Mouse (Mus musculus) midbrain, embryonic 13.5 days (tissue): ENCODE data around the gene Fbxo31. TPM values are rescaled to one million over a fixed set of nuclear protein-coding genes. Genes with fewer than 3 reads are reported as not detected.

Source experiments
- ATAC-seq: fragments of 200-750 bp; cut with Nextera tagmentation; 2 replicates; pipeline ENCODE4 v1.8.0; 2017; ENCODE audit warnings: mild to moderate bottlenecking, moderate TSS enrichment, moderate library complexity
- H3K27ac ChIP-seq: fragments of 300-500 bp; sonication (generic); 2 replicates; pipeline ENCODE4 v1.5.1; 2015; ENCODE audit warnings: inconsistent platforms, mild to moderate bottlenecking, moderate library complexity
- H3K27me3 ChIP-seq: fragments of 300-500 bp; sonication (generic); 2 replicates; pipeline ENCODE4 v1.6.1; 2015; ENCODE audit warnings: mild to moderate bottlenecking, inconsistent platforms
- H3K36me3 ChIP-seq: fragments of 300-500 bp; sonication (generic); 2 replicates; pipeline ENCODE4 v1.6.1; 2015; ENCODE audit warnings: mild to moderate bottlenecking, inconsistent platforms
- H3K4me1 ChIP-seq: fragments of 300-500 bp; sonication (generic); replicated peaks from 2 replicates; pipeline ENCODE4 v1.6.1; 2015; ENCODE audit warnings: inconsistent platforms
- H3K4me2 ChIP-seq: fragments of 300-500 bp; sonication (generic); replicated peaks from 2 replicates; pipeline ENCODE4 v1.6.1; 2015; ENCODE audit warnings: moderate library complexity, mild to moderate bottlenecking, inconsistent platforms
- H3K4me3 ChIP-seq: fragments of 300-500 bp; sonication (generic); replicated peaks from 2 replicates; pipeline ENCODE4 v1.5.1; 2015; ENCODE audit warnings: mild to moderate bottlenecking, inconsistent platforms
- H3K9ac ChIP-seq: fragments of 300-500 bp; sonication (generic); replicated peaks from 2 replicates; pipeline ENCODE4 v1.6.1; 2015; ENCODE audit warnings: mild to moderate bottlenecking, inconsistent platforms
- H3K9me3 ChIP-seq: fragments of 300-500 bp; sonication (generic); 2 replicates; pipeline ENCODE4 v1.6.1; 2016; ENCODE audit warnings: mild to moderate bottlenecking, inconsistent platforms
- WGBS: fragments of 180-500 bp; shearing (Covaris S2); methylation state at CpG from one replicate; pipeline ENCODE4 v1.1.7; 2015; 5-methylcytosine and 5-hydroxymethylcytosine counted together
- polyA plus RNA-seq: library from polyadenylated mRNA; unstranded; fragments of >200 nt; fragmentation: Nextera tagmentation; extraction: Ambion mirVana; gene quantifications from 2 replicates; pipeline ENCODE4 v1.2.1, GENCODE M21; 2015

Fbxo31 gene
- polyA plus RNA-seq, 1 experiment from 2014 or later, result 22.9 TPM

GRCm38 (mm10) chr8:121584730-121585129 is 6.1 kb upstream of the Fbxo31 start:
- 46% methylated on average over 13 of the region's 13 CpGs for WGBS
- H3K27ac ChIP-seq, result no peak overlapping the region

GRCm38 (mm10) chr8:121583653-121584052 is 5.0 kb upstream of the Fbxo31 start:
- peaks cover 8% of the 10 kb centered on the region for H3K4me1 ChIP-seq
- no peak overlapping the region; the same call in 1 of the 2 replicates for H3K9ac ChIP-seq
- WGBS, result 56% methylated on average over 8 of the region's 8 CpGs
- no peak overlapping the region for H3K4me3 ChIP-seq
- ATAC-seq, result no peak
- no peak overlapping the region for H3K4me2 ChIP-seq
- no peak overlapping the region for H3K27ac ChIP-seq
- H3K36me3 ChIP-seq, result no peaks in the 10 kb centered on the region
- H3K27me3 ChIP-seq, result peaks cover 6% of the 10 kb centered on the region
- H3K9me3 ChIP-seq, result no peaks in the 10 kb centered on the region

More at GRCm38 (mm10) chr8:121584730-121585129, 6.1 kb upstream of the Fbxo31 start:
- H3K9me3 ChIP-seq, result no peaks in the 10 kb centered on the region
- peaks cover 10% of the 10 kb centered on the region for H3K4me1 ChIP-seq
- no peaks in the 10 kb centered on the region for H3K36me3 ChIP-seq
- ATAC-seq, result no peak
- H3K4me3 ChIP-seq, result peak overlapping the region; percentile 62
- peak overlapping the region; percentile 69 for H3K9ac ChIP-seq
- peaks cover 6% of the 10 kb centered on the region for H3K27me3 ChIP-seq
- H3K4me2 ChIP-seq, result peak overlapping the region; percentile 68

DNA sequence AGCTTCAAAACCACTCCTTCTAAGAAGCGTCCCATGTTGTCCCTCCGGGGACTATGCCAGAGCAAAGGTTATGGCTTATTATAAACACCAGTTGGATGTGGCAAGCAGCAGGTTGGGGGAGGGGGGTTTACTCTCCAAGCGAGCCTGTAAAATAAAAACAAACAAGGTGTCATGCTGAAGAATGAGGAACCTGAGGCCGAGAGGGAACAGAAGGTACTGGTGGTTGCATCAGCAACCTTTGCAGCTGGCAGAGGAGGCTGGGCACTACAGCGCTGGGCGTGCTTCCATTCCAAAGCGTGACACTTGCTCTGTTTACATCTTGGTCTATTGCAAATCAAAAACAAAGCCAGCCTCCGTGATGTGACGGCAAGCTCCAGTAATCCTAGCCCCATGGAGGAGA is 1.9 kb upstream of the Fbxo31 start:
- no peak overlapping the region for H3K4me2 ChIP-seq
- 41% methylated on average over 9 of the region's 9 CpGs for WGBS
- peaks cover 30% of the 10 kb centered on the region for H3K4me1 ChIP-seq
- no peak for ATAC-seq
- H3K36me3 ChIP-seq, result no peaks in the 10 kb centered on the region
- H3K27me3 ChIP-seq, result peaks cover 6% of the 10 kb centered on the region
- H3K27ac ChIP-seq, result no peak overlapping the region
- no peaks in the 10 kb centered on the region for H3K9me3 ChIP-seq
- H3K4me3 ChIP-seq, result no peak overlapping the region
- no peak overlapping the region; the same call in 1 of the 2 replicates for H3K9ac ChIP-seq

DNA sequence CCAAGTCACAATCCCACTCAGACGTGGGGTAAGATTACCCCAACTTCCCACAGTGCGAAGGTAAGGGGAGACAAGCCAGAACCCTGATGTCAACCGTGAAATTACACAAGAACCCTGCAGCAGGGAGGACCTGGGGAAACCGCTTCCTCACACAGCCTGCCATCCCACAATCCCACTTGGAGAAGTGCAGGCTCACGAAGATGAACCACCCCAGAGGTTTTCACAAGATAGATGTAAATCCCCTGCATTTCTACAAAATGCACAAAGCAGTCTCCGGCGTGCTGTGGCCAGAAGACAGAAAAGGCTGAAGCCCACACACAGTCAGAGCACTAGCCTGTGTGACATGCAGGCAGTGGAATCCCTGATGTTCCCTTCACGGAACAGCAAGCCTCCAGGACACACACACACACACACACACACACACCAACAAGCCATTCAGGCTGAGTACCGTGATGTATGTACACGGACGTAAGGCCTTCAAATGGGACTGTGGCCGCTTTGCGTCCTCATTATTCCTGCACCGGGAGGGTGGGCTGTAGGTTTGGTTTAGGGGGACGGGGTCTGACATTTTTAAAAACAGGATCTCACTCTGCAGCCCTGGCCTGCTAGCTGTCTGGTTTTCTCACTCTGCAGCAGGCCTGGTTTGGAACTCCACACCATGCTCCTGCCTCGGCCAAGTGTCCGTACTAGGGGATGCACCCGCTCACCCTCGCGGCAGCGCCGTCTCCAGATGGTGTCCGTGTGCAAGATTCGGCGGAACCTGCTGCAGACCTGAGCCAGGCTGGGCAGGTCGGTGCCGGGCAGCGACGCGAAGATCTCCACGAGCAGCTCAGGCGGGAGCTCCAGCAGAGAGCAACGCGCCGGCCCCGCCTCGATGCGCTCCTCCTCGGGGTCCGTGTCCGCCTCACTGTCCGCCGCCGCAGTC is 593 bp downstream of the Fbxo31 start:
- H3K27me3 ChIP-seq, result no peaks in the 10 kb centered on the region
- H3K9ac ChIP-seq, result peak overlapping the region; percentile 86
- peaks cover 40% of the 10 kb centered on the region for H3K4me1 ChIP-seq
- H3K4me3 ChIP-seq, result peak overlapping the region; percentile 66
- no peaks in the 10 kb centered on the region for H3K36me3 ChIP-seq
- peak overlapping the region; percentile 75 for H3K27ac ChIP-seq
- peak overlapping the region; percentile 87 for H3K4me2 ChIP-seq
- H3K9me3 ChIP-seq, result no peaks in the 10 kb centered on the region
- WGBS, result under 1% methylated on average over 44 of the region's 44 CpGs
- peak; percentile 79 for ATAC-seq

DNA sequence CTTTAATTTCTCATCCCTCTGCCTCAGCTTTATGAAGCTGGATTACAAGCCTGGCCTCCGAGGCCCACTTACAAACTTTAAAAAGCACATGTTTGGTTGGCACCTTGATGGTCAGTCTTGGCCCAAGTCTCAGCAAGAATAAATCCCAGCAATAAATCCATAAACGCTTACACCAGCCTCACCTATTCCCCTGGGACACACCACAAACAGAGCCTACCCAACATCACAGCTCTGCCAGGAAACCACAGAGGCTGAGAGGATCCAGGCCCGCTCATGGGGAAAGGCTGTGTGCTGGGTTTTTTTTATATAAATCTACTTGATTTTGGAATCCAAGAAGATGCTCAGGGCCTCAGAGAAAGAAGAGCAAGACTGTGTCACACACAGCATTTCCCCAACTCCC is 2.9 kb downstream of the Fbxo31 start:
- no peak for ATAC-seq
- no peak overlapping the region for H3K4me2 ChIP-seq
- no peaks in the 10 kb centered on the region for H3K9me3 ChIP-seq
- H3K27me3 ChIP-seq, result no peaks in the 10 kb centered on the region
- no peak overlapping the region for H3K4me3 ChIP-seq
- H3K36me3 ChIP-seq, result 0 out of 2 replicates have a peak, but pooled peaks cover 4% of the 10 kb centered on the region
- H3K9ac ChIP-seq, result no peak overlapping the region
- 83% methylated on average over 3 of the region's 3 CpGs for WGBS
- H3K4me1 ChIP-seq, result peaks cover 40% of the 10 kb centered on the region
- no peak overlapping the region for H3K27ac ChIP-seq

GRCm38 (mm10) chr8:121573275-121573674 is 5.3 kb downstream of the Fbxo31 start:
- Histone ChIP-seq H3K4me1 (peaks cover 45% of the 10 kb centered on the region), H3K36me3 (0 out of 2 replicates have a peak, but pooled peaks cover 8% of the 10 kb centered on the region), H3K9ac (no peak overlapping the region), H3K27me3 (no peaks in the 10 kb centered on the region), H3K27ac (no peak overlapping the region), H3K4me3 (no peak overlapping the region), H3K9me3 (no peaks in the 10 kb centered on the region), H3K4me2 (no peak overlapping the region)
- ATAC-seq, result peak; percentile 43; the same call in 1 of the 2 replicates
- 71% methylated on average over 3 of the region's 3 CpGs for WGBS

DNA sequence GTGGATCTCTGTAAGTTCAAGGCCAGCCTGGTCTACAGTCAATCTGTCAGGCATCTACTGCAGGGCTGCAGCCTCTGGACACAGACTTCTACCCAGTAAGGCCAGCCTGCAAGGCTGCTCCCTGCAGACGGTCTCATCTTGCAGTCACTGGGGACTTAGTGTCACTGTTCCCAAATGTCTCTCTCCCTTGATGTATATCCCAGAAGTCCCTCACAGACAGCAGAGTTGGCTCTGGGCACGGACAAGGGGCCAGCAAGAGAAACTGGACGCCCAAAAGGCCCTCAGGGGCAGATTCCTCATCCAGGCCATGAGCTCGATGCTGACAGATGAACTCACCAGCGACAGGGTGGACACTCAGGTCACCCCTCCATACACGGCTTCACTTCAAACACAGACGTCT is 6.5 kb downstream of the Fbxo31 start:
- H3K36me3 ChIP-seq, result 0 out of 2 replicates have a peak, but pooled peaks cover 8% of the 10 kb centered on the region
- H3K4me3 ChIP-seq, result no peak overlapping the region
- H3K4me2 ChIP-seq, result no peak overlapping the region
- H3K9me3 ChIP-seq, result no peaks in the 10 kb centered on the region
- no peaks in the 10 kb centered on the region for H3K27me3 ChIP-seq
- H3K4me1 ChIP-seq, result peaks cover 36% of the 10 kb centered on the region
- no peak overlapping the region for H3K27ac ChIP-seq
- 84% methylated on average over 7 of the region's 7 CpGs for WGBS
- no peak for ATAC-seq
- H3K9ac ChIP-seq, result no peak overlapping the region

DNA sequence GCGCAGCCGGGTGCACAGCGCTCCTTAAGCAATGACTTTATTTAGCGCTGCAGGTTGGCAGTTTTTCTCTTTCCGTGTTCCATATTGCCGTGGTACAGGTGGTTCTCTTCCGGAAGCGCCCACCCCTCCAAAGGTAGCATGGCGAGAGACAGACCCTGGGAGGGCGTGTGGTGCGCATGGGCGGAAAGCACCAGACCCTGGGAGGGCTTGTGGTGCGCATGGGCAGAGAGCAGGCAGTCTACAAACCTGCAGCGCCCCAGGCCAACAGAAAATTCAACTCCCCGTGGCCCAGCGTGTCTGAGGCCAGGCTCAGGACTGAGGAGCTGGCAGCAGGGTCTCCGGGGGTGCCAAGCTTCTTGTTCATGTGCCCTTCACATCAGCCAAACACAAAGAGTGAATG is 7.8 kb downstream of the Fbxo31 start:
- H3K27me3 ChIP-seq, result no peaks in the 10 kb centered on the region
- H3K9me3 ChIP-seq, result no peaks in the 10 kb centered on the region
- H3K4me2 ChIP-seq, result no peak overlapping the region
- 84% methylated on average over 17 of the region's 17 CpGs for WGBS
- no peak overlapping the region for H3K27ac ChIP-seq
- H3K4me1 ChIP-seq, result peaks cover 22% of the 10 kb centered on the region
- 0 out of 2 replicates have a peak, but pooled peaks cover 8% of the 10 kb centered on the region for H3K36me3 ChIP-seq
- ATAC-seq, result no peak
- H3K4me3 ChIP-seq, result no peak overlapping the region
- H3K9ac ChIP-seq, result no peak overlapping the region

GRCm38 (mm10) chr8:121570335-121570734 is 8.3 kb downstream of the Fbxo31 start:
- ATAC-seq, result no peak
- no peaks in the 10 kb centered on the region for H3K27me3 ChIP-seq
- no peak overlapping the region for H3K4me3 ChIP-seq
- peaks cover 19% of the 10 kb centered on the region for H3K4me1 ChIP-seq
- H3K36me3 ChIP-seq, result peaks cover 12% of the 10 kb centered on the region; the same call in 1 of the 2 replicates
- no peaks in the 10 kb centered on the region for H3K9me3 ChIP-seq
- WGBS, result 89% methylated on average over 21 of the region's 21 CpGs
- H3K4me2 ChIP-seq, result no peak overlapping the region
- H3K27ac ChIP-seq, result no peak overlapping the region
- no peak overlapping the region for H3K9ac ChIP-seq

GRCm38 (mm10) chr8:121568321-121568720 is 10.3 kb downstream of the Fbxo31 start:
- no peak overlapping the region for H3K27ac ChIP-seq
- no peak overlapping the region for H3K4me2 ChIP-seq
- ATAC-seq, result no peak
- H3K27me3 ChIP-seq, result no peaks in the 10 kb centered on the region
- H3K9ac ChIP-seq, result no peak overlapping the region
- WGBS, result 83% methylated on average over 6 of the region's 6 CpGs
- no peak overlapping the region for H3K4me3 ChIP-seq
- H3K4me1 ChIP-seq, result peaks cover 13% of the 10 kb centered on the region; the same call in 1 of the 2 replicates
- H3K36me3 ChIP-seq, result peaks cover 19% of the 10 kb centered on the region; the same call in 1 of the 2 replicates
- no peaks in the 10 kb centered on the region for H3K9me3 ChIP-seq

- ATAC-seq, result no peak
Measured at GRCm38 (mm10) chr8:121563701-121564100, 14.9 kb downstream of the Fbxo31 start.

DNA sequence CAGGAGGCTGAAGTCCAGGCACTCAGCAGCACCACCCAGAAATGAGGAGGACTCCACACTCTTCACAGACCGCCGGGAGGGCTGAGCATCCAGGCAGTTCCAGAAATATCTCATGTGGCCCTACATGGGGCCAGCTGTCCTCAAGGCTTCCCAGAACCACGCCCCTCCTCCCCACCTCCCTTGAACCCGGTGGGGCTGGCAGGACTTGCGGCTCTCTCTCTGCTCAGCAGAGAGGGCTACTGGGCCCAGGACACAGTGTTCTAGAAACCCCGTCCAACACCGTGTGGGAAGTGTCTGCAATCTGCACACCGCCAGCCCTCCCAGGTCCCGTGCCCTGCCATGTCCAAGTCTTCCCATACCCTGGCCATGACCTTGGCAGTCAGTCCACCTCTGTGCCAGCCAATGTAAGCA is 15.7 kb downstream of the Fbxo31 start:
- Histone ChIP-seq H3K9ac (0 out of 2 replicates have a peak overlapping the region, but pooled peaks have one; percentile 23), H3K4me1 (0 out of 2 replicates have a peak, but pooled peaks cover 4% of the 10 kb centered on the region), H3K27ac (no peak overlapping the region), H3K27me3 (no peaks in the 10 kb centered on the region), H3K36me3 (peaks cover 39% of the 10 kb centered on the region), H3K4me2 (no peak overlapping the region), H3K4me3 (no peak overlapping the region), H3K9me3 (no peaks in the 10 kb centered on the region)
- ATAC-seq, result no peak
- 78% methylated on average over 9 of the region's 9 CpGs for WGBS

More at GRCm38 (mm10) chr8:121563701-121564100, 14.9 kb downstream of the Fbxo31 start:
- H3K4me2 ChIP-seq, result no peak overlapping the region
- no peaks in the 10 kb centered on the region for H3K9me3 ChIP-seq
- no peaks in the 10 kb centered on the region for H3K27me3 ChIP-seq
- H3K9ac ChIP-seq, result no peak overlapping the region
- WGBS, result 64% methylated on average over 6 of the region's 6 CpGs
- 0 out of 2 replicates have a peak, but pooled peaks cover 9% of the 10 kb centered on the region for H3K4me1 ChIP-seq
- H3K27ac ChIP-seq, result no peak overlapping the region
- H3K36me3 ChIP-seq, result peaks cover 32% of the 10 kb centered on the region
- H3K4me3 ChIP-seq, result no peak overlapping the region
